Mouse (Mus musculus) hindbrain, embryonic 14.5 days (tissue): ENCODE measurements at regions not wholly inside any gene's neighbourhood (a gene's known extent, or its start where the extent isn't known, plus 50 kb on each side); places are given as distances from the start of the nearest gene placed in this dataset.

Experiments used
- ATAC-seq: fragments of 200-750 bp; cut with Nextera tagmentation; 2 replicates; pipeline ENCODE4 v1.8.0; 2017; ENCODE audit warnings: moderate number of reproducible peaks, mild to moderate bottlenecking, moderate TSS enrichment, moderate library complexity; ENCODE audit not compliant: low FRiP score
- DNase-seq: peaks from one replicate; pipeline ENCODE4 v3.0.0-alpha.2; 2015; ENCODE audit warnings: low spot score
- H3K27ac ChIP-seq: fragments of 300-500 bp; sonication (generic); 2 replicates; pipeline ENCODE4 v1.5.1; 2014; ENCODE audit warnings: mild to moderate bottlenecking, moderate library complexity
- H3K27me3 ChIP-seq: fragments of 300-500 bp; sonication (generic); 2 replicates; pipeline ENCODE4 v1.6.1; 2014; ENCODE audit warnings: mild to moderate bottlenecking, low read length, mixed read lengths; ENCODE audit not compliant: control insufficient read depth, insufficient read depth
- H3K36me3 ChIP-seq: fragments of 300-500 bp; sonication (generic); replicated peaks from 2 replicates; pipeline ENCODE4 v1.6.1; 2014; ENCODE audit not compliant: control insufficient read depth, insufficient read depth
- H3K4me1 ChIP-seq: fragments of 300-500 bp; sonication (generic); replicated peaks from 2 replicates; pipeline ENCODE4 v1.6.1; 2014; ENCODE audit warnings: antibody characterized with exemption, low read length, mixed read lengths; ENCODE audit not compliant: control insufficient read depth, insufficient read depth
- H3K4me2 ChIP-seq: fragments of 300-500 bp; sonication (generic); replicated peaks from 2 replicates; pipeline ENCODE4 v1.6.1; 2014; ENCODE audit warnings: mild to moderate bottlenecking, moderate library complexity
- H3K4me3 ChIP-seq: fragments of 300-500 bp; sonication (generic); replicated peaks from 2 replicates; pipeline ENCODE4 v1.5.1; 2014; ENCODE audit warnings: mild to moderate bottlenecking, low read length
- H3K9ac ChIP-seq: fragments of 300-500 bp; sonication (generic); 2 replicates; pipeline ENCODE4 v1.6.1; 2014
- H3K9me3 ChIP-seq: fragments of 300-500 bp; sonication (generic); 2 replicates; pipeline ENCODE4 v1.6.1; 2016; ENCODE audit warnings: low read length; ENCODE audit not compliant: control insufficient read depth
- WGBS: fragments of 180-500 bp; shearing (Covaris S2); extraction: QIAGEN DNeasy Blood & Tissue Kit; methylation state at CpG from one replicate; pipeline ENCODE4 v1.1.7; 2014; 5-methylcytosine and 5-hydroxymethylcytosine counted together

DNA sequence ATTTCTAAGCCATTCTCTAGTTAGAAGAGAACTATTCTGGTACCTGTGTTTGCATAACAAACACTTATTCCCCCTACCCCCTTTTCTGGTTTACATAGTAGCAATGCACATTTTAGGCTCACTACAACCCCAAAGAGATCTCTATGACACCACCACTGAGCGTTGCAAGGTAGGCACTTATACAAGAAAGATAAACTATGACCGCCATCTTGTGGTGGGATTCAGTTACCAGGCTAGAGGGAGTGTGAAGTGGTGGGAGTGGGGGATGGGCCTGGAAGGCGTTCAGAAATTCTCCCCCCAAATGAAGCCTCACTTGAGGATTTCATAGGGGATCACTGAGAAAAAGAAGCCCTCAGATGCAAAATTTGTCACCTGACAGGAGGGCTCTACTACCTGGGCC is 64.4 kb upstream of the Fst start:
- Histone ChIP-seq H3K4me3 (no peak overlapping the region), H3K27ac (no peak overlapping the region), H3K27me3 (no peaks in the 10 kb centered on the region), H3K9me3 (no peaks in the 10 kb centered on the region), H3K36me3 (no peaks in the 10 kb centered on the region), H3K4me2 (no peak overlapping the region), H3K9ac (no peak overlapping the region), H3K4me1 (no peaks in the 10 kb centered on the region)
- WGBS: 29% methylated on average over 3 of the region's 3 CpGs
- ATAC-seq (0 out of 2 replicates have a peak, but pooled peaks have one; percentile 57), DNase-seq (no peak)

DNA sequence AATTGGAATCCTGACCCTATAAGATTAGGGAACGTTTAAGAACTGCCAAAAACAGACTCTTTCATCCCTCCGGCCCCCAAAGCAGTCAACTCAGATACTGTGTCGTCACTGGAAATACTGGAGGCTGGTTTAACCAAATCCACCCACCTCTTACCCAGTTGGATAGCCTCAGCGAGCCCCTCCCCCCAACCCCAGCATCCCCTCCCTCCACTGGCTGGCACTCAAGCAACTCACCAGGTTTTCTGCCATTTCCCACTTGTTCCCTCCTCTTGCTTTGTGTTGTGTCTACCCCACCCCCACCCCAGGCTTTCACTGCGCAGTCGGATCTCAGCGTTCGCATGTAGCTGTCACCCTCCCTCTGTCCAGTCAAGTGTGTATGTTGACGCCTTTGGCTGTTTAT is 68.1 kb upstream of the Fst start:
- no peak overlapping the region for H3K27ac ChIP-seq
- DNase-seq: no peak
- H3K9ac ChIP-seq: no peak overlapping the region
- no peak overlapping the region for H3K4me3 ChIP-seq
- H3K4me2 ChIP-seq: no peak overlapping the region
- H3K36me3 ChIP-seq: no peaks in the 10 kb centered on the region
- ATAC-seq: peak; percentile 43; the same call in 1 of the 2 replicates
- H3K27me3 ChIP-seq: no peaks in the 10 kb centered on the region
- 38% methylated on average over 9 of the region's 9 CpGs for WGBS
- no peaks in the 10 kb centered on the region for H3K4me1 ChIP-seq
- H3K9me3 ChIP-seq: no peaks in the 10 kb centered on the region

DNA sequence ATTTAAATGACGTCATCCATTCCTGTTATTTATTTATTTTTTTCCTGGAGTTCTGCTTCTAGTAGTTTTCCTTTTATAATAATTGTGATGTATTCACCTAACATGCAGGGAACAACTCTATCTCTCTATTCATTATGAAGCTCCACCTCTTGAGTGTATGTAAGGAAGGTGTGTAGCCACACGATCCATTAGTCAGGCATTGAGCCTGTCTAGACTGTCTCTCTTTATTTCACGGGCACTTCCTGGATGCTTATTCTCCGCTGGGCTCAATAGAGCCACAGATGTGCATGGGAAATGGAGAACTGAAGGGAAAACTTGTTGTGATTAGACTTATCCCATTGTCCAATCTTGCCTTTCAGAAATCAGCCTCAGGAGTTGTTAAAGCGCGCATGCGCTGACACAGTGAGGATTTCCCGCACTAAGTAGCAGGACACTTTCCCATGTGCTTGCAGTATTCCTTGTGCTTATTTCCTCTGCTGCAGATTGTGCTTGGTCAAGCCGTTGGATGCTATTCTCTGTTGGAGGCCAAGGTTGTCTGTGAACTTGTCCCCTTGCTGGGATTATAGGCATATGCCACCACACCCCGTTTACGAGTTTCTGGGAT is 71.5 kb upstream of the Fst start:
- Histone ChIP-seq H3K9me3 (no peaks in the 10 kb centered on the region), H3K4me3 (no peak overlapping the region), H3K36me3 (no peaks in the 10 kb centered on the region), H3K4me2 (no peak overlapping the region), H3K27me3 (no peaks in the 10 kb centered on the region), H3K4me1 (no peaks in the 10 kb centered on the region), H3K9ac (no peak overlapping the region), H3K27ac (no peak overlapping the region)
- DNase-seq: no peak
- ATAC-seq: no peak
- 77% methylated on average over 11 of the region's 11 CpGs for WGBS

GRCm38 (mm10) chr13:114531780-114532179 is 73.0 kb upstream of the Fst start:
- Histone ChIP-seq H3K4me2 (peak overlapping the region; percentile 17; the same call in 1 of the 2 replicates), H3K36me3 (no peaks in the 10 kb centered on the region), H3K27ac (no peak overlapping the region), H3K9ac (no peak overlapping the region), H3K9me3 (no peaks in the 10 kb centered on the region), H3K4me1 (no peaks in the 10 kb centered on the region), H3K27me3 (no peaks in the 10 kb centered on the region), H3K4me3 (no peak overlapping the region)
- DNase-seq (no peak), ATAC-seq (no peak)
- 38% methylated on average over 5 of the region's 5 CpGs for whole genome bisulfite sequencing

DNA sequence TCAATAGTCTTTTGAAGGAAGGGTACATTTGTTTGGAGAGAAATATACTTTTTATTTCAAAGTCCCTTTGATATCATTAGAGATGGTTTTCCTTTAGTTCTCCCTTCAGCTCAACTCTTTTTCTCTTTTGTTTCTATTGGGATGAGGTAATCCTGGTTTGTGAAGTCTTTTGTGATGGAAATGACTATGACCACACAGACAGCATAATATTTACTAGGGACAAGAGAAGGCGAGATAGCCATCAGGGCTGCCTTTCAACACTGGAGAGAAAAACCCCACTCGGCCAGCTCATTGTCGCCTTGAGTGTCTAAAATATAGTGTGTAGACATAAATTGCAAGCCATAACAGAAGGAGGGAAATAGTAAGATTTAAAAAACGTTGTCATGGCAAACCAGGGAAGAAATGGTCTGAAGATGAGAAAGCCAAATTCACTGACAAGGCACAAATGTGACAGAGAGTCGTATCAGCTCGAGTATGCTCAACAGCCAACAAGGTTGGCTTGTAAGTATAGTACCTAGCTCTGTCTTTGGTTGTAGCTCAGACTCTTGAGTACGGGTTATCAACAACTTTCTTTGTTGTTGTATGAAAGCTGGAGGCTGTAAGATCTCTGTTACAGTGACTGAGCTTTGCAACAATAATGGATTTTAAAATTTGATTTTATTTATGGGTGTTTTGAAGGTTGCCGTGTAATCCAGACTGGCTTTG is 73.8 kb upstream of the Fst start:
- Histone ChIP-seq H3K4me1 (no peaks in the 10 kb centered on the region), H3K4me2 (no peak overlapping the region), H3K27ac (no peak overlapping the region), H3K9ac (no peak overlapping the region), H3K9me3 (no peaks in the 10 kb centered on the region), H3K36me3 (no peaks in the 10 kb centered on the region), H3K4me3 (no peak overlapping the region), H3K27me3 (no peaks in the 10 kb centered on the region)
- ATAC-seq (no peak), DNase-seq (no peak)
- WGBS: 44% methylated on average over 8 of the region's 8 CpGs

DNA sequence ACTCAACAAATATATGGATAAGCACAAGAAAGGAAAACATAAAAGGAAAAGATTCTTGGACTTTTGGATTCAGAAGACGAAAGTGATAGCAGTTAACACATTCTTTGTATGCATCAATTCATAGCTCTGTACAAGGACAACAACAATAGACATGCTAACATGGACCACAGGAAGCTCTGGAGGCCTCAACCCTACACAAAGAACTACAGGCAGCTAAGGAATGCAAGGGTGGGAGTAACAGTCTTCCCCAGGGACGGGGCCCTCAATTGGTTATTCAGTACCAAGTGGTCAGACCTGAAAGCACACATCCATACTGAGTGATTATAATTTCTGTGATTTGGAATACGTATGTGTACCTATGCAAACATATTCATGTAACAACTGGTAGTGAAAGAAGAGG is 75.8 kb upstream of the Fst start:
- no peak for ATAC-seq
- no peak overlapping the region for H3K4me3 ChIP-seq
- WGBS: 38% methylated on average over 3 of the region's 3 CpGs

DNA sequence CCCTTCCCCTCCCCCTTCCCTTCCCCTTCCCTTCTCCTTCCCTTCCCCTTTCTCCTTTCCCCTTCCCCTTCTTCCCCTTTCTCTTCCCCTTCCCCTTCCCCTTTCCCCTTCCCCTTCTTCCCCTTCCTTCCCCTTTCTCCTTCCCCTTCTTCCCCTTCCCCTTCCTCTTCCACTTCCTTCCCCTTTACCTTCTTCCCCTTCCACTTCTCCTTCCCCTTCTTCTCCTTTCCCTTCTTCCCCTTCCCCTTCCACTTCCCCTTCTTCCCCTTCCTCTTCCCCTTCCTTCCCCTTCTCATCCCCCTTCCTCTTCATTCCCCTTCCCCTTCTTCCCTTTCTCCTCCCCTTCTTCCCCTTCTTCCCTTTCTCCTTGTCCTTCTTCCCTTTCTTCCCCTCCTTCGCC is 77.0 kb upstream of the Fst start:
- WGBS: 81% methylated on average over 1 of the region's 1 CpGs
- Histone ChIP-seq H3K4me3 (no peak overlapping the region), H3K27me3 (no peaks in the 10 kb centered on the region), H3K36me3 (no peaks in the 10 kb centered on the region), H3K9me3 (no peaks in the 10 kb centered on the region), H3K4me2 (no peak overlapping the region), H3K4me1 (no peaks in the 10 kb centered on the region), H3K9ac (no peak overlapping the region), H3K27ac (no peak overlapping the region)
- ATAC-seq (no peak), DNase-seq (no peak)

More for the DNA sequence above, 75.8 kb upstream of the Fst start:
- no peaks in the 10 kb centered on the region for H3K27me3 ChIP-seq
- no peak for DNase-seq
- H3K9me3 ChIP-seq: no peaks in the 10 kb centered on the region
- no peaks in the 10 kb centered on the region for H3K36me3 ChIP-seq
- no peak overlapping the region for H3K9ac ChIP-seq
- no peaks in the 10 kb centered on the region for H3K4me1 ChIP-seq
- no peak overlapping the region for H3K27ac ChIP-seq
- H3K4me2 ChIP-seq: no peak overlapping the region

DNA sequence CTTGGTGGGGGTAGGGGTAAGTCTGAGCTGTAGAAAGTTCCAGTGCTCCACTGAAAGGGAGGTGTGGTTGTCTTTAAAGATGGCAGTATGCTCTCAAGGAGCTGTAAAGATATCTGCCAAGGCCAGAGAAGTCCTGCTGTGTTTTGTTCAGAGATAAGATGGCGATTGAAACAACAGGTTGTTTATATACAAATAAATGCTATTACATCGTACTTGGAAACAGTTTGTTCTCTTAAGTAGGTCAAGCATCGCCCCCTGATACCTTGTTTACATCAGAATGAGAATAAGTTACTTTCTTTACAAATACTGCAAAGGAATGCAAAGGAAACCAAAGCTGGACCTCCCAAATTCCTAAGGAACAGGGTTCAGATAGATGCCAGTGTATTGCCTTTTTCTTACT is 113.0 kb upstream of the Fst start:
- H3K27me3 ChIP-seq: no peaks in the 10 kb centered on the region
- ATAC-seq: no peak
- DNase-seq: no peak
- no peak overlapping the region for H3K4me3 ChIP-seq
- H3K9ac ChIP-seq: no peak overlapping the region
- no peaks in the 10 kb centered on the region for H3K4me1 ChIP-seq
- H3K9me3 ChIP-seq: peaks cover 5% of the 10 kb centered on the region; the same call in 1 of the 2 replicates
- H3K27ac ChIP-seq: no peak overlapping the region
- no peaks in the 10 kb centered on the region for H3K36me3 ChIP-seq
- 75% methylated on average over 3 of the region's 3 CpGs for WGBS
- H3K4me2 ChIP-seq: no peak overlapping the region

GRCm38 (mm10) chr13:114584566-114584965 is 125.8 kb upstream of the Fst start:
- no peaks in the 10 kb centered on the region for H3K27me3 ChIP-seq
- ATAC-seq (no peak), DNase-seq (no peak)
- no peaks in the 10 kb centered on the region for H3K36me3 ChIP-seq
- no peak overlapping the region for H3K4me2 ChIP-seq
- no peak overlapping the region for H3K27ac ChIP-seq
- WGBS: 75% methylated on average over 7 of the region's 7 CpGs
- H3K9ac ChIP-seq: no peak overlapping the region
- H3K4me3 ChIP-seq: no peak overlapping the region
- H3K9me3 ChIP-seq: no peaks in the 10 kb centered on the region
- no peaks in the 10 kb centered on the region for H3K4me1 ChIP-seq
